Mouse (Mus musculus): ENCODE measurements around the gene Gm49361.
"Not testable (repeated sequence)": the region's sequence is repeated elsewhere in the genome, so short reads cannot be mapped to it uniquely, and the experiment has no call there.

Gm49361 gene

DNA sequence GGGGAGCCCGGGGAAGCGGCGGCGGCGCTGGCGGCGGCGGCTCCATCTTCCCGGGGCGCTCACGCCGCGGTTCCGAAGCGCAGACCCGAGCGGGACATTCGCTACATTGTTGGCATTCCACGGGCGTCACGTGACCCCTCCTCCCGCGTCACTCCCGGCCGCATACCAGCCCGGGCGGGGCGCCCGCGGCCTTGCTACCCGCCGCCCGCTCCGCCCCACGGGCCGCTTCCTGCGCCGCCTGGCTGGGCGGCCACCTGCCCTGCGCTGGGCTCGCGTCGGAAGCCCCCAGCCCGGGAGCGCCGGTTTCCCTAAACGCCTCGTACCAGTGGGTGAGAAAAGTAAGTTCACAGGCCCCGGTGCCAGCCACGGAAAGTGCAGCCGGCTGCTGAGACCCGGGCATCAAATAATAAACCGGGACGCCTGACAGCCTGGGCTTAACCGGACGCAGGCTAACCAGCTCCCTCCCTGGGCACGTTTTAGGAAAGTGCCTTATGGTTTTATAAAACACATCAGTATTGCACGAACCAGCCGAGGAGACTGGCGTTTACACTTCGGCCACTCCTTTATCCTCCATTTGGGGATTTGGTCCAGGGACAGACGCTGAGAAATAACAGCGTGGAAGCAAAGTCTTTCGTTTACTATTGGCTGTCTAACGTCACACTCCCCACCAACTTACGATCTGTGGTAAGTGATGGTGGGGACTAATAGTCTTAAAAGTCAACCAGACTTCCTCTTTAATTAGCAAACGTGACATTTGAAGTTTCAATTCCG is at the start of gene Gm49361:
Gene Gm49361, minus strand, starts transcription at position 103 of the 771 bp plus-strand sequence.
- DNase-seq (ENCODE audit: low read depth): peak; percentile 87

DNA sequence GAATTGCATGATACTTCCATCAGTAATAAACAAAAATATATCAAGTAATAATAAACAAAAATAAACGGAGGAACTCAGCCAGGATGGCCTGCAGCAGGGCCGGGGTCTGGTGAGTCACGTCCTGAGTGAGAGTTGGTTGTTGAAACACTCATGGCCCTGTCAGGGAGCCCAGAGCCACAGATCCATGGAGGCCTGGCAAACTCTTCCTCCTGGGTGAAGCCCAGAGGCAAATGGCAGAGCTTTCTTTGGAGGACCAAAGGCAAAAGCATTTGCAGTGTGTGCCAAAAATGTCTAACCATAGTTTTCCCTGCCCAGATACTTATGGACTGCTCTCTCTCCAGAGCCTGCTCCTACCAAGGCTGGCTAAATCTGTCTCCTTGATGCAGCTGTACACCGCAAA is 45.3 kb upstream of the Gm49361 start:
- DNase-seq (ENCODE audit: low read depth): no peak

DNA sequence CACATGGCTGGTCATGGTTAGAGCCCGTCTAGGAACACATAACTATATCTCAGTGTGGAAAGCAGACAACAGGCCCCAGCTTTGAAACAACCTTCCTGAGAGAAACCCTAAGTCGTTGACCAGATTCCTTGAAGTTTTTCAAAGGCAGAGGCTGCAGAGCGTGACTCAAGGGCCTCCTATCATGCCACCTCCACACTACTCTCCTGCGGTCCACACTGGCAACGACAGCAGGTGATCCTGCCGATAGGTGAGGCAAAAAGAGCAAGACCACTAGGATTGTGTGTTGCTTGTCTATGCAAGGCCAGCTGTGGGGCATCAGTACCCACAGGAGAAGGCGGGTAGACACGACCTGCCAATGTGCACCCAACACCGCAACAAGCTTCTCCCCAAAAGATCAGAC is 43.9 kb upstream of the Gm49361 start:
- no peak for DNase-seq (ENCODE audit: low read depth)

DNA sequence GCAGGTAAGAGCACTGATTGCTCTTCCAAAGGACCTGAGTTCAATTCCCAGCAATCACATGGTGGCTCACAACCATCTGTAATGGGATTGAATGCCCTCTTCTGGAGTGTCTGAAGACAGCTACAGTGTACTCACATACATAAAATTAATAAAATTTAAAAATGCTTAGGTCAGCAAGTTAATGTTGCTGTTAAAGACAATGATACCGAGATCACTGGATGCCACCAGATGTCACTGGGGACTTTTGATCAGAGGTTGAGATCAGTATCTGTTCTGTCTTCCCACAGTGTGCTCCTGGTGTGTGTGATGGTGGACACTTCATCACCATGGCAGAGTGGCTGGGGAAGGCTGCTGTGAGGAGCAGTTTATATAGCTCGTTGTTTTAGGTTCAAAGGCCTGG is 43.4 kb upstream of the Gm49361 start:
- DNase-seq (ENCODE audit: low read depth): no peak

DNA sequence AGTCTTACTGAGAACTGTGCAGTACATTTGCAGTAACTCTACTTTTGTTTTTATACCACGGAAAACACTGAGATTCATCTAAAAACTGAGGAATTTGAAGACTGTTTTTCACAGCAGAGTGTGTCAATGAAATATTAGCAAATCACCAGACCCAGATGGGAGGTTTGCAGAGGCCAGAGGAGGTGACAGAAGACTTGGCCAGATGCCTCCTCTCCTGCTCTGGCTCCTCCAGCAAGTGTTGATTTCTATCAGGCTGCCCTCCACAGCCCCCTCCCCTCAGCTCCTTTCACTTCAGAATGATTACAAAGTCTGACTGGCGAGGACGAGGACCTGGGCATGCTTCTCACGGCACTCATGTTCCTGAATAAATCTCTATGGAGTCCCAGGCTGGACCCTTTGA is 41.5 kb upstream of the Gm49361 start:
- no peak for DNase-seq (ENCODE audit: low read depth)

DNA sequence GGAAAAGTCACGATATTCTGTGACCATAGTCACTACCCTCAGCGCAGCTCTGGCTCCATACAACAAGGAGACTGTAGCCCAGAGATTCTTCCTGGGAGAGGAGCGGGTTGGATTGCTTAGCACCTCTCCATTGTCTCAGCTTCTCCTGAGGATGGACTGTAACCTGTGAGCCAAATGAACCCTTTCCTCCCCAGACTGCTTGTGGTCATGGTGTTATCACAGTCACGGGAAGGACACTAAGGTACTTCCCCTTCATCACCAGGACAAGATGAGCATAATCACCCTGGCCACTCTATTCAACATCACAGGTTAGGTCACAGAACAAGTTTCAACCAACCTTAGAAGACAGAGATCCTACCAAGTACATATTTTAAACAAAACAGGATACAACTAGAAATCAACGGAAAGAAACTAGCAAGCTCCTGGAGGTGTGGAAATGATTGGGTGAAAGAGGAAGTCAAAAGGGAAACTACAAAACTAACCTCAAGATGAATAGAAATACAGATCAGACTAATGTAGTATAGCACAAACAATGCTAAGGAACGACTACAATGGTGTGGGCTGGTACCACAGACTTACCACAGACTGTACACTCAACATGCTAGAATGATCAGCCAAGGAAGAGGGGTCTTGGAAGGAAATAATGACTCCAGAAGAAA is 26.4 kb upstream of the Gm49361 start:
- peak; percentile 65 for DNase-seq (ENCODE audit: low read depth)

DNA sequence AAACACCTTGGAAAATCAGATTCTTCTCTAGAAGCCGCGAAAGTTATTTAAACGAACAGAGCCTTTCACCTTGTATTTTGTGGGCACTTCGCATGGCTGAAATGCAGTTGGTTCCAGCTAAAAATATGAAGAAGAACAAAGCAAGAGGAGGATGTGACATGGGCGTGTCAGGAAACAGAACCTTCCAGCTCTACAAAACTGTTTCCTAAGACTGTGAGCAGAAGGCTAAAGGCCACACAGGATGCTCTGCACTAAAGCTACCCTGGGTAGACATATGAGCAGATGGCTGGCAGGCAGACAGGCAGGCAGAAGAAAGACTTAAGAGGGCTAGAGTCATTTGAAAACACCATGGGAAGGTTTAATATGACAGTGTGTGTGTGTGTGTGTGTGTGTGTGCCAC is 23.2 kb upstream of the Gm49361 start:
- peak; percentile 81 for DNase-seq (ENCODE audit: low read depth)

- no peak for DNase-seq (ENCODE audit: low read depth)
Measured at GRCm38 (mm10) chr14:57760447-57761412, 14.8 kb upstream of the Gm49361 start.

DNA sequence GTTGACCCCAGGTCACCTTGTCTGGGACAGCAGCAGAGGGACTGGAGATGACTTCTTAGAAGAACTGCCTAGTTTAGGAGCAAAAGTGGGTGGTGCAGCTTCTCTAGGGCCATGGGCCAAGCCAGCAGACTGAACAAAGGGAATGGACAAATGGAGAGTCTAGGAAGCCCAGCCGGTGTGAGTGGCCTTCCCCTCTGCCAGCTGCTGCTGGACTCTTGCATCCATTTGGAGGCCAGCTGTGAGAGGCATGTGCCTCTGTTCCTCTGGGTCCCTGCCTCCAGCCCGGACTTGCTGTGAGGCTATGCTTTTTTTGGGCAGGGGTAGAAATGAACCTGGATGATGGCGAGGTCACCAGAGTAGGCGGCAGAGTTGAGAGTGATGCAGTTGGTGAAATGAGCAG is 12.3 kb upstream of the Gm49361 start, which contains the start of gene Lats2:
Gene Lats2, minus strand, starts transcription at position 152 of the 400 bp plus-strand sequence.
- DNase-seq (ENCODE audit: low read depth): no peak

DNA sequence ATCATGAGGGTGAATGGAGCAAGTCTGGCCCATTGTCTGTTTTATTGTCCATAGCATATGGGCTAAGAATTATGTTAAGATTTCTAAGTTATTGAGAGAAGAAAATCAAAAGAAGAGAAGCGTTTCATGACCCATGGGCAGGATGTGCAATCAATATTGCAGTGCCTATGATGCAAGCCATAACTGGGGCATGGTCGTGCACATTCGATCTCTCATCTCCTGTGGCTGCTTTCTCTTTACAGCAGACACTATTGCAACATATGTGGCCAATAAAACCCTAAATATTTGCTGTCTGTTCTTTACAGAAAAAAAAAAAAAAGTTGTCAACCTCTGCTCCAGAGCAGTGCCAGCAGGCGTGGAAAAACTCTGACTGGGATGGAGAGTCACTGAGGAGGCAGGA is 10.2 kb upstream of the Gm49361 start:
- no peak for DNase-seq (ENCODE audit: low read depth)

DNA sequence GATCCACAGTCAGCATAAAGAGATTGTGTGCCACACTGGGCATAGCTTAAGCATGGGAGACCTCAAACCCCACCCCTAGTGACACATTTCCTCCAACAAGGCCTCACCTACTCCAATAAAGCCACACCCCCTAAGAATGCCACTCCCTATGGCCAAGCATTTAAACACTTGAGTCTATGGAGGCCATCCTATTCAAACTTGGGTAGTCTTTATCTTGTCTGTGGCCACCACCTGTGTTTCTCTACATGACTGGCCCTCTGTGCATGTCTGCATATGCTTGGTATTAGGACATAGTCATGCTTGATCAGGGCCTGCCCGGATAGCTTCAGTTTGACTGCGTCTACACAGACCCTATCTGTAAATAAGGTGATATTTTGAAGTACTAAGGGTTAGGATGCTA is 9.8 kb upstream of the Gm49361 start:
- DNase-seq (ENCODE audit: low read depth): no peak

DNA sequence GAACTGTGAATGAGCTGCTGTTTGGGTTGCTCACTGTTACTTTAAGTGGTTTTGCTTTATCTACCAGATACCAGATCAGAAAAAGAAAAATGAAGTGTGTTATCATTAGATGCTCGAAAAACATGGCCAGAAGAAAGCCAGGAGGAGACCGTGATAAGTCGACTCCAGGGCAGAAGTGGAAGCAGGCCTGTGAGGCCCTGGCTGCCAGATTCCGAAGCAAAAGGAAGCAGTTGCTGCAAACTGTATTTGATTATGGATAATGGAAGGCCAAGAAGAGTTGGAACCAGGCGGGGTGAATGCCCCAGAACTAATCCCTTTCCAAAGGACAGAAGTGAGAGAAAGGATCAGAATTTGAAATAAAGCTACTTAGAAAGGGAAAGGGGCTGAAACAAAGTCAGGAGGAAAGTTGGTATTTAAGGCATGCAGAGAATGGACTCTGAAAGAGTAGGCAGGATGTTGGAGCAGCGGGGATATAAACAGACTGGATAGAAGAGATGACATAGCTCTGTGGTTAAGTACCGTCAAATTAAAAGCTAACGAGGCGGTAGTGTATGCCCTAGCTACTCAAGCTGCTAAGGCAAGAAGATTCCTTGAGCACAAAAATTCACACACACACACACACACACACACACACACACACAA is 7.6 kb upstream of the Gm49361 start:
- DNase-seq (ENCODE audit: low read depth): no peak

DNA sequence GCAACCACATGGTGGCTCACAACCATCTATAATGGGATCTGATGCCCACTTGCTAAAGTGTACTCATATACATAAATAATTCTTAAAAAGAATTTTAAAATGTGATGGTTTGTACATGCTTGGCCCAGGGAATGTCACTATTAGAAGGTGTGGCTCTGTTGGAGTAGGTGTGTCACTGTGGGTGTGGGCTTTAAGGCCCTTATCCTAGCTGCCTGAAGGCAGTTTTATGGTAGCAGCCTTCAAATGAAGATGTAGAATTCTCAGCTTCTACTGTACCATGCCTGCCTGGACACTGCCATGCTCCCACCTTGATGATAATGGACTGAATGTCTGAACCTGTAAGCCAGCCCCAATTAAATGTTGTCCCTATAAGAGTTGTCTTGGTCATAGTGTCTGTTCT is 5.1 kb upstream of the Gm49361 start:
- DNase-seq (ENCODE audit: low read depth): not testable (repeated sequence)

DNA sequence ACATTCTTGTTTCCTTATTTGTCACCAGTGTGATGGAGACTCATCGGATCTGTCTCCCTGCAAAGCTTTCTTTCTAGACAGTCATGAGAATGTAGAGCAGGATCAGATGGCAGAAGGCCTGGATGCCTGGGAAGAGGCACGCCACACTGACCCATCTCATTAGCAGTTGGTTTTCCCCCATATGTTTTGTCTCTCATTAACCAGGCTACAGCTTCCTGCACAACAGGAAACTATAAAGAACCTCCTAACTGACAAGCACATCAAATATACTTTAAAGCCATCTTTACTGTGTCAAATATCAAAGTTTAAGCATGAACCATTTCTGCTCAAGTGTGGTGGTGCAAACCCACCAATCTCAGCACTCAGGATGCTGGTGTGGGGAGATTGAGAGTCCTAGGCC is 3.6 kb upstream of the Gm49361 start:
- peak; percentile 50 for DNase-seq (ENCODE audit: low read depth)

- DNase-seq (ENCODE audit: low read depth): peak; percentile 39
Measured at GRCm38 (mm10) chr14:57745291-57745969, 473 bp downstream of the Gm49361 start.

- peak; percentile 66 for DNase-seq (ENCODE audit: low read depth)
Measured at GRCm38 (mm10) chr14:57744547-57744946, 1.4 kb downstream of the Gm49361 start.

DNA sequence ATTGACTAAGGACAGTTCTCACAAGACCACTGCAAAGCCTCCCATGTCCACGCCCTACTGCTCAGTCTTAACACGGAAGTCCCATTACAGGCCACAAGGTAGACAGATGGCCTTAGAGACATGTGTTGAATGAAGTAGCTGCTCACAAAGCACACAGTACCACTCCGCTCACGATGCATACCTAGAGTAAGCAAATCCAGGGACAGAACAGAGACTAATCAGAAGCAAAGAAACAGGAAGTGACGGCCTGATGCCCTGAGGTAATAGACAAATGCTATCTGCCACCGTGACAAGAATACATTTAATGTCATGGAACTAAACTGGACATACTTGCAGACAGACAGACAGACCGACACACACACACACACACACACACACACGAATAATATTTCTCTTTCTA is 5.3 kb downstream of the Gm49361 start:
- no peak for DNase-seq (ENCODE audit: low read depth)

DNA sequence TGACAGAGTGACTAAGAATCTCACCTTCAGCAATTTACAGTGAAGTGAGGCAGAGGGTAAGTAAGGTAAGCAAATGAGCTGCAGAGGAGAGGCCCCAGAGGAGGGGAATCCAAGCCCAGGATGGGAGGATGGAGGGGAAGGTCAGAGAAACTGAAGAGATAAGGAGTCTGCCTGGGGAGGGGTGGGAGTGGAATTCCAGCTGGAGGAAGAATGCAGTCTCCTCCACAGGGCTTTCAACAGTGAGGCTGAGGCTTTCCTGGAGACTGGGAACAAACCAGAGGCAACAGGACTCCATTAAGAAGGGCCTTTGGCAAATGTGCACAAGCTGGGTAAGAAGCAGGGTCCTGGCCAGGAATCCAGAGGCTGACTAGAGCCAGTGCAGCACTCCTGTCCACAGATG is 8.8 kb downstream of the Gm49361 start:
- DNase-seq (ENCODE audit: low read depth): no peak

DNA sequence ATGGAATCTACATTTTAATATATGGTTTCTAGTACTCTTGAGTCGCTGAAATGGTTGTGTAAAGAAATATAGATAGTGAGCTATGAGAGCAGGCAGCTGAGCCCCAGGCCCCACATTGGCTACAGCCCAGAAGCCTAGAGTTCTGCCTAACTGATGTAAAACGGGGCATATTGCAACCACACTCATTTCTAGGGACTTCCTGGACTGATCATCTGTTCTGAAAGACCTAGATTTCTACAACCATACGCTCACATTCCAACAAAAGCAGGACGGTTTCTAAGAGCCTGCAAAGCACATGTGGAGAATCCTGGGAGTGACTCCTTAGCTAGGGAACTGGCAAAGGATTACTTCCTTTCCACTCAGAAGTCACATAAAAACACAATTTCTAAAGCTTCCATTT is 9.8 kb downstream of the Gm49361 start:
- no peak for DNase-seq (ENCODE audit: low read depth)

- DNase-seq (ENCODE audit: low read depth): no peak
Measured at GRCm38 (mm10) chr14:57732668-57733293, 13.1 kb downstream of the Gm49361 start.

DNA sequence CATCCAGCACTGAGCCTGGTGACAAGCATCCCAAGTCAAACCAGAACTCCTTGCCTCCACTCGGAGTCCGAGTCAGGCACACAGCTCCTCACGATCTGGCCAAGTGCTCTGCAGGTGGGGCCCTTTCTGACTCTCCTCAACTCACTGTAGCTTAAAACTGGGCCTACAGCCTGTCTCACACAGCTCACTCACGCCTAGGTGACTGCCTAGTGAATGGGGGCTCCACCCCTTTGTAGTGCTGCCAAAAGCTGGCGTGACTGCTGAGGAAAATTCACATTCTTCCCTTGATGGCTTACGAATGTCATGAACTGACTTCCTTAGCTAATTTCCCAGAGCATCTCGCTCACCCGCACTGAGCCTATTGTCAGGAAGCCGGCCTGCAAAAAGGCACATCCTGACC is 15.4 kb downstream of the Gm49361 start:
- DNase-seq (ENCODE audit: low read depth): no peak

Data from naive thymus-derived CD4-positive, alpha-beta T cell, adult 2 months (primary cell).